In the genomic region with DNA sequence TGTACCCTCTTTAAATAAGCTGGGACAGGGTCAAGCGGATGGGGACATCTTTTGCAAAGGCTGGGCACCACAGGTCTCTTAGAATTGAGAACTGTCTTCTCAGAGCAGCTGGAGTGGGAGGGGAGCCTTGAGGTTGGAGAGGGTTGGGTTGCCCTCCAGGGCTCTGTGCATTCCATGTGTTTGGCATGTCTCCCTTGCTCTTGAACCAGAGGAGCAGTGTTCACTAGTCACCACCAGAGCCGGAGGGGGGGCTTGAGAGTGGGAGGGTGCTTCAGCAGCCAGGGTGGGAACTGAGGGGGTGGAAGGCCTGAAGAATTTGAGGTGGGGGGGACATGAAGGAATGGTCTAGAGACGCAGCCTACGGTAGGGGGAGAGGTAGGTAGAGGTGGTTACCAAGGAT, we compare ENCODE assay signal across 9 mouse cellular contexts. TPM values are rescaled to one million over a fixed set of nuclear protein-coding genes. Genes with fewer than 3 reads are reported as not detected.
DNase-seq lines count a peak whose midpoint lies in the region; ATAC-seq lines count a peak whose summit lies in the region.
"Had no signal": no experiment of that assay in that cellular context is flagged by ENCODE, and none has a peak within 500 bp of the region (broad histone marks: within the 10 kb centered on the region; RNA-seq: fewer than 3 reads in every experiment).

No protein-coding gene starts in this region.

- H3K9me3 ChIP-seq in heart, embryonic 16.5 days (replicated peaks; ENCODE audit: control insufficient read depth, low read length) = no peaks in the 10 kb centered on the region

- no peak overlapping the region for H3K9ac ChIP-seq in heart, embryonic 16.5 days (ENCODE audit: low read length)

- DNase-seq in gastrocnemius, postnatal 14 days = peak; percentile 42
- no peak for DNase-seq in gastrocnemius, postnatal 10 days
- peak; percentile 43 for DNase-seq in lung, postnatal 14 days
- no peak for DNase-seq in layer of hippocampus, adult 9-11 months
- no peak for DNase-seq in testis, postnatal 10 days (ENCODE audit: low spot score)
- no peak for DNase-seq in right cerebral cortex, postnatal 4 days

- H3K4me3 ChIP-seq in brown adipose tissue, adult 24 weeks (ENCODE audit: insufficient read depth, low read depth, low read length) = peak overlapping the region; percentile 76
- peak overlapping the region; percentile 81 for H3K4me3 ChIP-seq in heart, embryonic 16.5 days (ENCODE audit: low read length)

- no peaks in the 10 kb centered on the region for H3K27me3 ChIP-seq in heart, embryonic 16.5 days (ENCODE audit: control insufficient read depth, insufficient read depth, low read length)
- H3K27me3 ChIP-seq: Patski had no signal

- H3K27ac ChIP-seq in brown adipose tissue, adult 24 weeks (replicated peaks; ENCODE audit: low read depth, low read length) = peak overlapping the region; percentile 82
- H3K27ac ChIP-seq in heart, embryonic 16.5 days (ENCODE audit: low read length) = peak overlapping the region; percentile 92

- H3K4me1 ChIP-seq in brown adipose tissue, adult 24 weeks (ENCODE audit: control insufficient read depth, insufficient read depth, insufficient read length, low read length) = peaks cover 14% of the 10 kb centered on the region
- H3K4me1 ChIP-seq in heart, embryonic 16.5 days (ENCODE audit: control insufficient read depth, insufficient read depth, low read length) = peaks cover 10% of the 10 kb centered on the region

- no peak for ATAC-seq in heart, embryonic 16.5 days (replicated peaks; ENCODE audit: extremely low read depth, insufficient read depth, low FRiP score)

- peaks cover 25% of the 10 kb centered on the region for H3K36me3 ChIP-seq in heart, embryonic 16.5 days (ENCODE audit: control insufficient read depth, insufficient read depth)

- intact Hi-C loops in gastrocnemius, postnatal 14 days (cut with DNase I; ENCODE audit: low total_unique reads) = no loop called here

- WGBS in heart, embryonic 16.5 days = 67% methylated on average over 4 of the region's 4 CpGs

- H3K4me2 ChIP-seq in heart, embryonic 16.5 days (ENCODE audit: low read depth, low read length) = peak overlapping the region; percentile 80

RNA-seq across cellular contexts. Expression of gene Tnks1bp1, which starts 1.5 kb away (rescaled TPM):
- total RNA-seq in gastrocnemius, postnatal 14 days (2021) = 10 to 100 TPM; 47.3 to 48.5 TPM
- 10 to 100 TPM; 52.1 to 69.1 TPM for total RNA-seq in gastrocnemius, postnatal 10 days (2021)
- polyA plus RNA-seq in brown adipose tissue, adult 24 weeks (2012; ENCODE audit: insufficient read depth, insufficient read length, missing spikeins) = 32.6 and 33.2 TPM in 2 replicates
- polyA plus RNA-seq in heart, embryonic 16.5 days (2015; fragmentation: Nextera tagmentation; extraction: Ambion mirVana) = 23.6 and 32.3 TPM in 2 replicates

RNA-seq across cellular contexts. Expression of gene P2rx3, which starts 12.0 kb away (rescaled TPM):
- under 1 TPM; 0.89 to 0.92 TPM for total RNA-seq in gastrocnemius, postnatal 14 days (2021)
- total RNA-seq in gastrocnemius, postnatal 10 days (2021) = under 1 TPM; 0.88 to 0.92 TPM
- polyA plus RNA-seq in brown adipose tissue, adult 24 weeks (2012; ENCODE audit: insufficient read depth, insufficient read length, missing spikeins) = 2.6 TPM in 1 of 2 replicates, not detected in the other
- 0.60 and 0.79 TPM in 2 replicates for polyA plus RNA-seq in heart, embryonic 16.5 days (2015; fragmentation: Nextera tagmentation; extraction: Ambion mirVana)

RNA-seq across cellular contexts. Expression of gene Ssrp1, which starts 12.2 kb away (rescaled TPM):
- 10 to 100 TPM; 34.0 to 44.2 TPM for total RNA-seq in gastrocnemius, postnatal 14 days (2021)
- total RNA-seq in gastrocnemius, postnatal 10 days (2021) = 10 to 100 TPM; 50.9 to 66.6 TPM
- polyA plus RNA-seq in brown adipose tissue, adult 24 weeks (2012; ENCODE audit: insufficient read depth, insufficient read length, missing spikeins) = 25.3 and 30.1 TPM in 2 replicates
- 136 and 148 TPM in 2 replicates for polyA plus RNA-seq in heart, embryonic 16.5 days (2015; fragmentation: Nextera tagmentation; extraction: Ambion mirVana)

Comparison
In these comparisons a context has a peak if more than half of its experiments do, and no peak if none do; other contexts are left out.
1. DNase-seq: peak in gastrocnemius, postnatal 14 days (single experiment) and lung, postnatal 14 days (single experiment); none in gastrocnemius, postnatal 10 days (single experiment), layer of hippocampus, adult 9-11 months (single experiment), testis, postnatal 10 days (single experiment) and right cerebral cortex, postnatal 4 days (single experiment).